Mouse (Mus musculus): Measurements from ENCODE around the gene Zbtb16. TPM values are rescaled to one million over a fixed set of nuclear protein-coding genes. Genes with fewer than 3 reads are reported as not detected.

The Zbtb16 gene
- polyA plus RNA-seq, 1 experiment from 2014 or later: 0.28 TPM

- Histone ChIP-seq H3K36me3 (ENCODE audit: insufficient read depth, low read length) (no peaks in the 10 kb centered on the region), H3K27me3 (ENCODE audit: insufficient read depth, low read length) (no peaks in the 10 kb centered on the region), H3K4me3 (replicated peaks; ENCODE audit: low read depth, low read length) (no peak overlapping the region), H3K27ac (no peak overlapping the region), H3K9me3 (replicated peaks; ENCODE audit: low read length) (no peaks in the 10 kb centered on the region), H3K9ac (ENCODE audit: low read depth, low read length) (no peak overlapping the region), H3K4me1 (replicated peaks; ENCODE audit: insufficient read depth, low read length) (no peaks in the 10 kb centered on the region), H3K4me2 (ENCODE audit: low read length) (no peak overlapping the region)
- ATAC-seq (replicated peaks; ENCODE audit: low FRiP score, low read depth) (no peak), DNase-seq (ENCODE audit: low spot score) (no peak)
- WGBS: 33% methylated on average over 10 of the region's 10 CpGs
- TF ChIP-seq CTCF (IDR thresholded peaks at IDR 0.05; ENCODE audit: low read depth): no peak
These were observed 24.0 kb upstream of the Zbtb16 start for GRCm38 (mm10) chr9:48859828-48860525.

- no peak overlapping the region for H3K27ac ChIP-seq
- no peaks in the 10 kb centered on the region for H3K4me1 ChIP-seq (replicated peaks; ENCODE audit: insufficient read depth, low read length)
- 74% methylated on average over 7 of the region's 7 CpGs for WGBS
- ATAC-seq (replicated peaks; ENCODE audit: low FRiP score, low read depth) (no peak), DNase-seq (ENCODE audit: low spot score) (no peak)
- no peaks in the 10 kb centered on the region for H3K36me3 ChIP-seq (ENCODE audit: insufficient read depth, low read length)
- no peak for TF ChIP-seq CTCF (IDR thresholded peaks at IDR 0.05; ENCODE audit: low read depth)
- H3K4me2 ChIP-seq (ENCODE audit: low read length): no peak overlapping the region
- no peaks in the 10 kb centered on the region for H3K27me3 ChIP-seq (ENCODE audit: insufficient read depth, low read length)
- no peak overlapping the region for H3K4me3 ChIP-seq (replicated peaks; ENCODE audit: low read depth, low read length)
- H3K9me3 ChIP-seq (replicated peaks; ENCODE audit: low read length): no peaks in the 10 kb centered on the region
- H3K9ac ChIP-seq (ENCODE audit: low read depth, low read length): no peak overlapping the region
These were observed 21.9 kb upstream of the Zbtb16 start for GRCm38 (mm10) chr9:48857944-48858343.

- Histone ChIP-seq H3K27ac (no peak overlapping the region), H3K9ac (ENCODE audit: low read depth, low read length) (no peak overlapping the region), H3K9me3 (replicated peaks; ENCODE audit: low read length) (no peaks in the 10 kb centered on the region), H3K36me3 (ENCODE audit: insufficient read depth, low read length) (no peaks in the 10 kb centered on the region), H3K4me3 (replicated peaks; ENCODE audit: low read depth, low read length) (no peak overlapping the region), H3K4me2 (ENCODE audit: low read length) (no peak overlapping the region), H3K27me3 (ENCODE audit: insufficient read depth, low read length) (no peaks in the 10 kb centered on the region), H3K4me1 (replicated peaks; ENCODE audit: insufficient read depth, low read length) (no peaks in the 10 kb centered on the region)
- no peak for ATAC-seq (replicated peaks; ENCODE audit: low FRiP score, low read depth)
- peak; percentile 42; the same call in 1 of the 2 replicates for TF ChIP-seq CTCF (IDR thresholded peaks at IDR 0.05; ENCODE audit: low read depth)
- WGBS: 79% methylated on average over 4 of the region's 4 CpGs
- DNase-seq (ENCODE audit: low spot score): no peak
These were observed 20.2 kb upstream of the Zbtb16 start for GRCm38 (mm10) chr9:48856240-48856639.

- Histone ChIP-seq H3K4me3 (replicated peaks; ENCODE audit: low read depth, low read length) (no peak overlapping the region), H3K27me3 (ENCODE audit: insufficient read depth, low read length) (no peaks in the 10 kb centered on the region), H3K36me3 (ENCODE audit: insufficient read depth, low read length) (no peaks in the 10 kb centered on the region), H3K9me3 (replicated peaks; ENCODE audit: low read length) (no peaks in the 10 kb centered on the region), H3K4me1 (replicated peaks; ENCODE audit: insufficient read depth, low read length) (no peaks in the 10 kb centered on the region), H3K27ac (no peak overlapping the region), H3K4me2 (ENCODE audit: low read length) (no peak overlapping the region), H3K9ac (ENCODE audit: low read depth, low read length) (no peak overlapping the region)
- DNase-seq (ENCODE audit: low spot score) (no peak), ATAC-seq (replicated peaks; ENCODE audit: low FRiP score, low read depth) (no peak)
- 85% methylated on average over 5 of the region's 5 CpGs for WGBS
- no peak for TF ChIP-seq CTCF (IDR thresholded peaks at IDR 0.05; ENCODE audit: low read depth)
These were observed 13.5 kb upstream of the Zbtb16 start for GRCm38 (mm10) chr9:48849531-48849930.

- 94% methylated on average over 3 of the region's 3 CpGs for WGBS
- Histone ChIP-seq H3K4me1 (replicated peaks; ENCODE audit: insufficient read depth, low read length) (peaks cover 12% of the 10 kb centered on the region; the same call in 1 of the 2 replicates), H3K4me3 (replicated peaks; ENCODE audit: low read depth, low read length) (no peak overlapping the region), H3K36me3 (ENCODE audit: insufficient read depth, low read length) (no peaks in the 10 kb centered on the region), H3K9ac (ENCODE audit: low read depth, low read length) (no peak overlapping the region), H3K27ac (no peak overlapping the region), H3K27me3 (ENCODE audit: insufficient read depth, low read length) (peaks cover 19% of the 10 kb centered on the region), H3K4me2 (ENCODE audit: low read length) (no peak overlapping the region), H3K9me3 (replicated peaks; ENCODE audit: low read length) (no peaks in the 10 kb centered on the region)
- TF ChIP-seq CTCF (IDR thresholded peaks at IDR 0.05; ENCODE audit: low read depth): no peak
- ATAC-seq (replicated peaks; ENCODE audit: low FRiP score, low read depth): no peak
- DNase-seq (ENCODE audit: low spot score): no peak
These were observed 3.5 kb upstream of the Zbtb16 start for GRCm38 (mm10) chr9:48839568-48839967.

- Histone ChIP-seq H3K27me3 (ENCODE audit: insufficient read depth, low read length) (peaks cover 30% of the 10 kb centered on the region), H3K4me3 (replicated peaks; ENCODE audit: low read depth, low read length) (no peak overlapping the region), H3K9ac (ENCODE audit: low read depth, low read length) (no peak overlapping the region), H3K4me1 (replicated peaks; ENCODE audit: insufficient read depth, low read length) (peaks cover 12% of the 10 kb centered on the region; the same call in 1 of the 2 replicates), H3K4me2 (ENCODE audit: low read length) (no peak overlapping the region), H3K27ac (no peak overlapping the region), H3K36me3 (ENCODE audit: insufficient read depth, low read length) (no peaks in the 10 kb centered on the region), H3K9me3 (replicated peaks; ENCODE audit: low read length) (no peaks in the 10 kb centered on the region)
- no peak for DNase-seq (ENCODE audit: low spot score)
- ATAC-seq (replicated peaks; ENCODE audit: low FRiP score, low read depth): no peak
- no peak for TF ChIP-seq CTCF (IDR thresholded peaks at IDR 0.05; ENCODE audit: low read depth)
- 57% methylated on average over 4 of the region's 4 CpGs for WGBS
These were observed 2.3 kb upstream of the Zbtb16 start for GRCm38 (mm10) chr9:48838346-48838745.

All from kidney, postnatal 0 days (tissue).